Mouse (Mus musculus): ENCODE results near the gene Jmjd6.

DNA sequence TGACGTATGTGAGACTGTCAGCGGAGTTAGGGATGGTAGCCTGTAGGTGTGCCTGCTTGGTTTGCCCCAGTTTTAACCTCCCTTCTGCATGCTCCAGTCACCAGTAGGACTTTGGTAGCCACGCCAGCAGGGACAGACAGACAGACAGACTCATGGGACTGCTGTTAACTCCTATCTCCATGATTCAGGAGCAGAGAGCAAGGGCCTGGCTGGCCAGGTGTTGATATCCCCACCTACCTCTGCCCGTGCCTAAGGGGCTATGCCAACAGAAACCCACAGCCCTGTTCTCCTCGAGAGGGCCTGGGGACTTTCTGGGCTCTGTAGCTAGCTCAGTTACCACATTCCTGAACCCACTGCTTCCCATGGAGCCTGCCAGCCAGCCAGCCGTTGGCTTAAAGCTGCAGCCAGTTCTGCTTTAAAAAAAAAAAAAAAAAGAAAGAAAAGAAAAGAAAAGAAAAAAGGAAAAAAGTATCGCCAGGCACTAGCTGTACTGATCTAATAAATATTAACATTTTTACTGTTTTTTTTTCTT lies 28.3 kb downstream of the Jmjd6 start:
- TF ChIP-seq POLR2A (IDR thresholded peaks at IDR 0.05; ENCODE audit: low read depth, low read length) (no peak), CTCF (conservative IDR thresholded peaks at IDR 0.05 in 1 of 2, IDR thresholded peaks at IDR 0.05 in 1 of 2; ENCODE audit: low read depth in 2 of 2, low read length in 2 of 2) (no peak), ETS1 (conservative IDR thresholded peaks at IDR 0.05; ENCODE audit: low read depth, low read length) (no peak), JUND (conservative IDR thresholded peaks at IDR 0.05; ENCODE audit: low read depth, low read length) (no peak), ZKSCAN1 (IDR thresholded peaks at IDR 0.05; ENCODE audit: borderline replicate concordance, low read depth, low read length) (no peak)

All from CH12.LX (cell line).